Mouse (Mus musculus) c-Kit-positive CD71-positive TER-119-negative erythroid progenitor cells, embryonic 14.5 days (primary cell): Measurements from ENCODE around the gene Ffar3.
"Not testable (repeated sequence)": the region's sequence is repeated elsewhere in the genome, so short reads cannot be mapped to it uniquely, and the experiment has no call there.

Experiments
- DNase-seq: peaks from one replicate; pipeline ENCODE4 v3.0.0-alpha.2; 2013; ENCODE audit warnings: low read depth

Ffar3 gene

DNA sequence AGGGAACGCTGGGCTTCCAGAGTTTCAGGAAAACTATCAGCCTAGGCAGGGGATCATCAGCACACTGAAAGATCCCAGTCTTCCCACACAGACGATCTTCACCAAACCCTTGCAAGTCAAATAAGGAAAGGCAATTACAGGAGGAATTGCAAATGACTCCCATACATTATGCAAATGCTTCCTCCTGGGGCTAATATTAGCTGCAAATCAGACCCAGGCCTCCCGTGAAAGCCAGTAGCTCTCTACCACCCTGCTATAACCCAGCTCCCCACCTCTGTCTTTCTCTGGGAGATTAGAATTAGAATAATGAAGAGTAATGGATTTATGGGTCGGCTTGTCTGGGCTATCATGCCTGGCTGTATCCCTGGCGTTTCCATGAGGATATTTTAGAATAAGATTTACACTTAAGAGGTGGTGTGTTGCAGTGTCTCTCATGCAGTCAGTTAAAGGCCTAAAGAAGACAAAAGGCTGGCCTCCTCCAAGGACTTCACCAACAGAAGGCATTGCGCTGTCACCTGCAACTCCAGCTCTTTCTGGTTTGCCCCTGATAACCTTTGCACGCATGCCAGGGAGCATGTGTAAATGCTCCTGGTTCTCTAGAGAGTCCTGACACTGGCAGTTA is 11.2 kb downstream of the Ffar3 start:
- no peak for DNase-seq

DNA sequence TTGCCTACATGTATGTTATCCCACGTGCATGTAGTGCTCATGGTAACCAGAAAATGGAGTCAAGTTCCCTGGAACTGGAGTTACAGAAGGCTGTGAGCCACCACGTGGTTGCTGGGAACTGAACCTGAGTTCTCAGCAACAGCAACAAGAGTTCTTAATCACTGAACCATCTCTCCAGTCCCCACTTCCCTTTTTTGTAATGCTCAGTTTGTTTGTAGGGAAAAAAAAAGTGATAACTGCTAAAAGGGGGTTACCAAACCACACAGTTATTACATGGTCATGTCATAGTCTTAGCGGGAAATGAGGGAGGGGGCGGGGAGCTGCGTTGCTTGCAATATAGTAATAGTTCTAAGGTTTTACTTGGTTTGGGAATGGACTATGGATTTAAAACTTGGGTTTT is 13.9 kb downstream of the Ffar3 start:
- no peak for DNase-seq

DNA sequence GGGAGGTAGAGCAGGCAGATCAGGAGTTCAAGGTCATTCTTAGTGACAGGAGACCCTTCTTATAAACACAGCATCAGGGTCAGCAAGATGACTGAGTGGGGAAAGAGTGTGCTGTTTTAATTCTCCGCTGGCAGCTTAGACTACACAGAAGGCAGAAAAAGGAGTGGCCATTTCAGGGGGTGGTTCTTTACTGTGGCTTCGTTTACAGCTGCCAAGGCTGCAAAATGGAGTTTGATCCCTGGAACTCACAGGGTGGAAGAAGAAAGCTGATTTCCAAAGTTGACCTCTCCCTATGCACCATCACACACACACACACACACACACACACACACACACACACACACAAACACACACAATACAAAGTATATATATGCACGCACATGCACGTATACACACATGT is 14.6 kb downstream of the Ffar3 start:
- no peak for DNase-seq

DNA sequence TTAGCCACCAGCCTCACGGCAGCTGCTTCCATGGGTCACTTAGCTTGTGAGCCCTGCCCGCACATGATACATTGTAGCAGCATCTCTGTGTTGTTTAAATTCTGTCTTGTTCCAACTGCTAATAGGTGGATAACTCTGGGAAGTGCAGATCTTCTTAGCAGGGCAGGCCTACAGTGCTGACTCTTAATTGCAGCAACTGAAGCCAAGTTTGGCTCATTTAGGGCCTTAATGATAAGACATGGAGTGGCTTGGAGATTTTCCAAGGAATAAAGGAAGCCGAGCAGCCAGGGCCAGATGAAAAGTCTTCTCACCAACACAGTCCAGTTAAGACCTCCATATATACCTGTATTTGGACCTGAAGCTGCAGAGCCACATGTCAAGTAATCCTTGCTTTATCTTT is 15.7 kb downstream of the Ffar3 start:
- DNase-seq = no peak

DNA sequence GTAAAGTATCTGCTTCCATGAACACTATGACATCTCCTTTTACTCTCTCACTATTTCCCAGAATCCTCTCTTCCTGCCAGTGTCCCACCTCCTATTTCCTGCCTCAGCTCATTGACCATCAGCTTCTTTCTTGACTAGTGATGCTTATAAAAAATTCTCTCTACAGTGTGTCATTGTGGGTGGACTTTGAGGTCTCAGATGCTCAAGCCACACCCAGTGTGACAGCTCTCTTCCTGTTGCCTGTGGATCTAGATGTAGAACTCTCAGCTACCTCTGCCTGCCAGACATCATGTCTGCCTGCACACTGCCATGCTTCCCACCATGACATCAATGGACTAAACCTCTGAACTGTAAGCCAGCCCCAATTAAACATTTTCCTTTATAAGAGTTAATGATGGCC is 18.7 kb downstream of the Ffar3 start:
- DNase-seq = no peak

DNA sequence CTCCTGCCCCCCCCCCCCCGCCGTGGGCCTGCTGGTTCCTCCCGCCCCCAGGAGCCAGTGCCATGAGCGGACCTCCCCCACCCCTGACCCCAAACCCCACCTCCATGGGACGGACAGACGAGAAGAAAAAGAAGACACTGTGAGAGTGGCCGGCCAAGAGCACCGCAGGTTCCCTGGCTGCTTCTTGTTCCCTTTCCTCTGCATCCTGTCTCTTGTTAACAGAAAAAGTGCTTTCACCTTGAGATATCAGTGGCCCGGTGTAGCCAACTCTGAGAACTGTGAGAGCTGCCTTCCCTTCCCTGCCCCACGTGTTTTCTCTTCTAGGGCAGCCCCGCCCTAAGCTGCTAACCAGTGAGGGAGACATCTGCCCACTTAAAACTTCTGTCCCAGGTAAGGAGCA is 23.3 kb downstream of the Ffar3 start:
- DNase-seq = not testable (repeated sequence)

DNA sequence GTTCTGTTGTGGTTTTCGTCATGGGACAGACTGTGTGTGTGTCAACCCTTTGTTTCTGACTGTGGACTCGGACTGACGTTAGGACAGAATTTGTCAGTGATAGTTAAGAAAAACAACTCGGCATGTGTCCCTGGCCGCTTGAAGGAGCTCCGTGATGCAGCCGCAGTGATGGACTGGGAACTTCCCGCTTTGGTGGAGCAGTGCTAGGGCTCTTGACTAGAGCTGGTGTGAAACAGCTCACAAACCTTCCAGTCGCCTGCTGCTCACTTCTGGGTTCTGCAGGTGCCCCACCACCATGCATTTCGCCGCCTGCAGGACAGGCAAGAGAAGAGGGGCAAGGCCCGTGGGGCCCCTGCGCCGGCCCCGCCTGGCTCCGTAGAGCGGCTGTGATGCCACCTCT is 23.7 kb downstream of the Ffar3 start:
- DNase-seq = no peak

DNA sequence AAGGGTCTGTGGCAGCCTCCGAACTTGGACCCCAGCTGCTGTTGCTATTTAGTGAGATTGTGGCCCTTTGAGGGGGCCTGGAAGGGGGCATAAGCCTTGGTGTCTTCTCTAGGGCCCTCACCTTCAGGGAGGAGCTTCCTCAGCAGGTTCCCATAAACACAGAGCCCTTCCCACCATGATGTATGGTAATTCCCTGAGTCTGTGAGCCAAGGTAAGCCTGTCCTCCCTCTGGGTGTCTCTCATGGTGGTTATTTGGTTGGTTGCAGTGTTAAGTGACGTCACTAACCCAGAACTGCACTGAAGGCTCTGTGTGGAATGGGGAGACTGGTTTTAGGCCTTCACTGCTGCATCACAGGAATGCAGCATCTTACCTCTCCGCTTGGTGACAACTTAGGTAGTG is 26.6 kb downstream of the Ffar3 start:
- no peak for DNase-seq

DNA sequence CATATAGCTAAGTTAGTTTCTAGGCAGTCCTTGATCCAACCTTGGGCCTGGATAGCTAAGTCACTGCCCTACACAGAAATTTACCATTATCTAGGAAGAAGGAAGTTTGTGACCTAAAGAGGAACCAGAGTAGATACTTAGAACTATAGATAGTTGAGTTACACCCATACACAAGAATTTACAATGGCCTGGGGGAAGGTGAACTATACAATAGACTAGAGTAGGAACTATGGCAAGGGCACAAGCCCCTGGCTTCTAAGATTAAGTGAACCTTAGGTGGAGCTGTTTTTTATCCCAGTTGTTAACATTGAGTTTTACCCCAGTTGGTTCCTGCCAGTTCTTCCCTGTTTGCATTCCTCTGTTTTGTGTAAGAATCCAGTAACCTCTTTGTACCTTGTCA is 27.1 kb downstream of the Ffar3 start:
- DNase-seq = not testable (repeated sequence)

DNA sequence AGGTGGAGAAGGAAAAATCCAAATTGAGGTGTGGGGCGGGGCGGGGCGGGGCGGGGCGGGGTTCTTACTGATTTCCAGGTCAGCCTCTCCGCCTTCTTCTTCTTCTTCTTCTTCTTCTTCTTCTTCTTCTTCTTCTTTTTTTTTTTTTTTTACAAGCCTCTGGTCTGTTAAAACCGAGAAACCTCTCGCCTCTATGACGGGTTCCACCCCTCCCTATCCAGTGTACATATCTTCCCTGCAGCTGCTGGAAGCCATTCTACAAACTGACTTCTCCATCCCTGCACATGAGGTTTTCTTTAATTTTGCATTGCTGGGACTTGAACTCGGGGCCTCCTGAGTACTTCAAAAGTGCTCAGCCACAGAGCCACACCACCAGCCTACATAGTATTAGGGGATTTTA is 29.3 kb downstream of the Ffar3 start:
- no peak for DNase-seq

DNA sequence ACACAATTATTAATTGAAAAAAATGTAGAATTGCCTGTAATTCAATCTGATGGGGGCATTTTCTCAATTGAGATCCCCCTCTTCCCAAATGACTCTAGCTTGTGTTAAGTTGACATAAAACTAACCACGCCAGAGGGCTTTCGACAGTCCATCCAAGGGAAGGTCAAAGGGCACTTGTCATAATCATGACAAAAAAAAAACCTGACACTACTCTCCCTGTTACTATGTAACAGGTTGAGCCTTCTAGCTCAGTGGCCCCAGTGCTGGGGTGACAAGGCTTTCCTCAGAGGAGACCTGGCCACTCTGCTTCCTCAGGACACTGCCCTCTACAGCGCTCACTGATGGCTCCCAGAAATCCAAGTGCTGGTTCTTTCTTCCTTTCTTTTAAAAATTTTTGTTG is 31.7 kb downstream of the Ffar3 start:
- no peak for DNase-seq

DNA sequence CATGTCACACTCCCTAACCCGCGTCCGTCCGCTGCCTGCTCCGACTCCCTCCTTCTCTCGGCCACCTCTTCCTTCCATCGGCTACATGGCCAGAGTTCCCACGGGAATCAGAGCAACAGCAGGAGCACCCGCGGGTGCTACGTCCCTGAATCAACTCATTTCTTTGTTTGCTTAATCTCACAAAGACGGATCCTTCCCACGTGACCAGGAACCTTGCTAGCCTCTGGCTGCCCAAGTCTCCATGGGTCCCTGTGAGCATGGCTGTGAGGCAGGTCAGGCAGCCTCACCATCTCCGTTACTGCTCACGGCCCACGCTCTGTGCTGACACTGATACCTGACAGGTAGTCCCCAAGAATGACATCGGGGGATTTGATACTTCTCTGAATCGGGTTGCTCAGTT is 32.3 kb downstream of the Ffar3 start, which contains the start of gene Ffar2:
Gene Ffar2 (minus strand): TSS at position 101 of the 400 bp plus-strand sequence.
- DNase-seq = no peak

DNA sequence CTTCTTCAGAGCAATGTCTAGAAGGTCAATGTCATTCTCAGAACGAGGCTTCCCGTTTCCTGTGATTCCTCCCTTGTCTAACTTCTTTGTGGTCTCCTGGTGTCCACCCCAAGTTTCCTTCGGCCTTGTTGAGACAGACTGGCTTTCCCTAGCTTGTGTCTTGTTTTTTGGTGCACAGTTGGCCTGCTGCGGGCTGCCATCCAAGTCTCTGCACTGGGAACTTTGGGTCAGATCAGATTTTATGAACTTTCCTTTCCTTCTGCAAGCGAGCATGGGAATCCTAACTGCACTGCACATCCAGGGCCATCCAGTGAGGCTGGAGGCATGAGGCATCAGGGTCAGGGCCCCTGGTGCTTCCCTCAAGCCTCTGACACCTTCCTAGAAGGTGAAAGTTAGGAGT is 34.4 kb downstream of the Ffar3 start:
- DNase-seq = no peak

DNA sequence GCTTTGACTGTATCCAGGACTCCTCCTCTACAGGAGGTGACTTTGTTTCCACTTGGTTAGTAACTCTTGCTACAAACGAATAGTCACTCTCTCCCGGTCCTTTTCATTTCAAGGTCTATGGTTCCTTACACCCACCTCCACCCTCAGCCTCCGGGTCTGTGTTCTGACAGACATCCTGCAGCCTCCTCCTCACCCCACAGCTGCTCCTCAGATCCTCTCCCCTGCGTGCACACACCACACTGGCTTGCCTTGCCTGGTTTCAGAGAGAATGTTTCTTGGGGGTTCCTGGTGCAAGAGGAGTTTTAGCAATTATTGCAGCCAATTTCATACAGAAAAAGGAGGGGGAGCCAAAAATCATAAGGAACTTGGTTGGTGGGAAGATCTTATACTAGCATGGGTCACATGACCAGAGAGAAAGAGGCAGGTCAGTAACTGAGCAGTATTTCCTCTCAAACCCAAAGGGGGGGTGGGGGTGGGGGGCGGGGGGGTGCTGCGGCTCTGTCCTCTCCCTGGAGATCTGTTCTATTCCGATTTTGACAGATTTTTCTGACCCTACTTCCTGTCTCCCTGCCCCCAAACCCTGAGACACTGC is 35.0 kb downstream of the Ffar3 start:
- no peak for DNase-seq

DNA sequence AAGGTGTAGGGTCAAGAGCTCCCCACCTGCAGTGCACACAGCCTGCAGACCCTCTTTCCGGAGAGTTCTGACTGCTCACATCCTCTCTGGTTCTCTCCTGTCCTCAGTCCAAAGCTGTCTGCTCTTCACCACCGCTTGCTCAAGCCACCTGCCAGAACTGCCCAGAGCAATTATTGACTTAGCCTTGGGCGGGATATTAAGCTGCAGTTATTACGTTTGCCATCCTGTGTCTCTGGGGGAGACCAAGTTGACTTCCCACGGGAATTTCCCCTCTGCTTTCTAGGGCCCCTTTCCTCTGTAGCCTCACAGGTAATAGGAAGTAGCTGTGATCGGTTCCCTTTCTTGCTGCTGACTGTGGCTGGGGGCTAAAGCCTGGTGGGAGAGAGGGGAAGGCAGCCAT is 35.8 kb downstream of the Ffar3 start:
- no peak for DNase-seq

DNA sequence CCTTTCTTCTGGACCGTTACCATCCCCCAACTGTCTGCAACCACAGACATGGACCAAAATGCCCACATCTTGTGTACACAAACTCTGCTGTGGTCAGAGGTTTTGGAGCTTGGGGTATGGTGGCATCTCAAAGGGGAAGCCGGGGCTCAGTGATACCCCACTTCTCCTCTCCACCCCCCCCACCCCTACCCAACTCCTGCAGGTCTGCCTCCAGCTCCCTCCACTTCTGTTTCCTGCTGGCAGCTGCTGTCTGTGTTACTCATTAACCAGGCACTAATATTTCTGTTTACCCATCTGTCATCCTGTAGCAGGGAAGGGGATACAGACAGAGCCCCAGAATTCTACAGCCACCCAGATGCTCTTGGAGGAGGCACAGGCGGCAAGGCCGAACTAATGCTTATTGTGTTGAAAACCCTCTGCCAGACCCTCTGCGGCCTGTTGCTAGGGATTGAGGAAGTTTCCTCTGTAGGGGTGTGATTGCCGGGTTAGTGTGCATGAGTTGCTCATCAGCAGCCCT is 43.6 kb downstream of the Ffar3 start:
- no peak for DNase-seq

DNA sequence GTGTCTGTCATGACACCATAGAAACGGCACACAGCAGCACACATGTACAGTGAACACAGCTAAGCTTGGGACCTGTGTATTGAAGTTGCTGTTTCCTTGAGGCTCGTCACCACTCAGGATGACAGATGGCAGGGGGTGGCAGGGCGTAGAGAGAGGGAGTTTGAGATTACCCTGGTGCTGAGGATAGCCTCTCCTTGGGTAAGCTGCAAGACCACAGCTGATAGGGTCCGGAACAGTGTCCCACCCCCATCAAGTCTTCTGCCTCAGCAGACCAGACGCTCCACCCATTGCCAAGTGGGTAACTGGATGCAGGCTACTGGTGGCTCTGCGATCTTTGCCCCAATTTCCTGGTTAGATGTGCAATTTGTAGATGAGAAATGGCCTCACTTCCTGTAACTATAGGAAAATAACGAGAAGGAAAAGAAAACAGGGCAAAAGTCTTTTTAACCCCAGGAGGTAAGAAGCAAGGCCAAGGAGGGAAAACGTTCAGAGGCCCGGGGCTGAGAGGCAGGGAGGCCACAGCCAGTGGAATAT is 44.2 kb downstream of the Ffar3 start:
- DNase-seq = no peak

DNA sequence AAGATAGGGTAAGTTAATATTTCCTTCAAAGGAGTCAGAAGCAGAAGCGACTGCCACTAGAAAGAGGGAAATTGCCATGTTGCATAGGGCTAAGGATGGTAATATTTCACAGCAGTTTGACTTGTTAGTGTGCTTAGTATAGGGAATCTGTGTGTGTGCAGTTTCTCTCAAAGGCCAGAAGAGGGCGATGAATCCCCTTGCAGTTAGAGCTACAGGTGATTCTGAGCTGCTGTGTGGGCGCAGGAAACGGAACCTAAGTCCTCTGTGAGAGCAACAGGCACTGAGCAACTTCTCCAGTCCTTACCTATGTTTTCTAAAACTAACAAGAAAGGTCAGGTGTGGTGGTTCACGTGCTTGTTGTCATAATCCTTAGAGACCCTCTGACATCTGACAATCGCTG is 45.7 kb downstream of the Ffar3 start:
- peak; percentile 7 for DNase-seq

DNA sequence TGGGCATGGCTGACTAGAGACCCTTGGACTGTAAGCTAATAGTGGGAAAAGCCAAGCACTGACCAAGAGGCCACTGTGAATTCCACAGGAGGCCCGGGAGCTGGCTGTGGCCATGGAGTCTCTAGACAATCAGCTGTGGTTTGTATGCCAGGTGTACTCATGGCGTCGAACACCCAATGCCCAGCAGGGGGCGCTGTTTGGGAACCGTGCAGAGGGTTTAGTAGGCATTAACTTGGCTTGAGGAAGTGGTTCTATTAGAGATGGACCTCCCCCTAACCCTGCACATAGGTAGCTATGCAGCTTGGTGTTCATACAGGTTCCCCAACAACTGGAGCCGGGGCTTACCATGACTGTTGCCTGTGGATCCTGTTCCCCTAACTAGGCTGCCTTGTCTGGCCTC is 50.1 kb downstream of the Ffar3 start:
- peak; percentile 36 for DNase-seq
